ENCODE assay signal across 8 mouse cellular contexts in genomic region chr17:35121871-35122303, GRCm38 (mm10). TPM values are rescaled to one million over a fixed set of nuclear protein-coding genes. Genes with fewer than 3 reads are reported as not detected.
DNase-seq lines count a peak whose midpoint lies in the region; ATAC-seq and TF ChIP-seq lines count a peak whose summit lies in the region.

Gene Csnk2b, minus strand, starts transcription at chr17:35122053.

- no peaks in the 10 kb centered on the region for H3K9me3 ChIP-seq in G1E (replicated peaks)
- H3K9me3 ChIP-seq in forebrain, embryonic 13.5 days (replicated peaks) = no peaks in the 10 kb centered on the region
- H3K9me3 ChIP-seq in heart, embryonic 16.5 days (replicated peaks; ENCODE audit: control insufficient read depth, low read length) = no peaks in the 10 kb centered on the region
- H3K9me3 ChIP-seq in liver, embryonic 11.5 days (ENCODE audit: control insufficient read depth, low read length) = no peaks in the 10 kb centered on the region

- peak within 1 kb of the TSS; percentile 90 for H3K9ac ChIP-seq in forebrain, embryonic 13.5 days
- peak within 1 kb of the TSS; percentile 88 for H3K9ac ChIP-seq in heart, embryonic 16.5 days (ENCODE audit: low read length)
- peak within 1 kb of the TSS; percentile 83 for H3K9ac ChIP-seq in liver, embryonic 11.5 days (ENCODE audit: low read depth, low read length)

- H3K4me1 ChIP-seq in G1E (ENCODE audit: insufficient read depth, low read depth, low read length) = peaks cover 69% of the 10 kb centered on the region
- peaks cover 41% of the 10 kb centered on the region for H3K4me1 ChIP-seq in forebrain, embryonic 13.5 days
- H3K4me1 ChIP-seq in heart, embryonic 16.5 days (ENCODE audit: control insufficient read depth, insufficient read depth, low read length) = peaks cover 20% of the 10 kb centered on the region
- peaks cover 21% of the 10 kb centered on the region for H3K4me1 ChIP-seq in liver, embryonic 11.5 days (replicated peaks; ENCODE audit: control insufficient read depth, insufficient read depth, low read length)

- H3K79me2 ChIP-seq in myocyte (ENCODE audit: control insufficient read depth, insufficient read depth) = peaks cover 36% of the 10 kb centered on the region

- peak within 1 kb of the TSS; percentile 90 for H3K27ac ChIP-seq in forebrain, embryonic 13.5 days
- H3K27ac ChIP-seq in heart, embryonic 16.5 days (ENCODE audit: low read length) = peak within 1 kb of the TSS; percentile 92
- peak within 1 kb of the TSS; percentile 94 for H3K27ac ChIP-seq in liver, embryonic 11.5 days (ENCODE audit: low read depth, low read length)

- H3ac ChIP-seq in myocyte (ENCODE audit: control insufficient read depth, insufficient read length) = peak within 1 kb of the TSS; percentile 66

- peak within 1 kb of the TSS; percentile 89 for H3K4me3 ChIP-seq in G1E (ENCODE audit: low read depth, low read length)
- peak within 1 kb of the TSS; percentile 88 for H3K4me3 ChIP-seq in forebrain, embryonic 13.5 days
- peak within 1 kb of the TSS; percentile 78 for H3K4me3 ChIP-seq in heart, embryonic 16.5 days (ENCODE audit: low read length)
- H3K4me3 ChIP-seq in liver, embryonic 11.5 days (ENCODE audit: low read depth, low read length) = peak within 1 kb of the TSS; percentile 80
- H3K4me3 ChIP-seq in myocyte = peak within 1 kb of the TSS; percentile 97

- peak within 1 kb of the TSS; percentile 94 for H3K4me2 ChIP-seq in forebrain, embryonic 13.5 days
- H3K4me2 ChIP-seq in heart, embryonic 16.5 days (ENCODE audit: low read depth, low read length) = peak within 1 kb of the TSS; percentile 88
- H3K4me2 ChIP-seq in liver, embryonic 11.5 days = peak within 1 kb of the TSS; percentile 89
- peak within 1 kb of the TSS; percentile 97 for H3K4me2 ChIP-seq in myocyte (ENCODE audit: low read depth)

- DNase-seq in G1E (ENCODE audit: low spot score) = peak; percentile 34
- DNase-seq in c-Kit-positive CD71-negative TER-119-negative erythroid progenitor cells, embryonic 14.5 days (ENCODE audit: low read depth) = peak; percentile 55
- peak; percentile 70 for DNase-seq in kidney, postnatal 14 days
- DNase-seq in liver, embryonic 11.5 days (ENCODE audit: low spot score) = peak; percentile 67
- peak; percentile 68 for DNase-seq in thymus, postnatal 0 days (ENCODE audit: low spot score)

- under 1% methylated on average over 19 of the region's 19 CpGs for WGBS in forebrain, embryonic 13.5 days
- whole genome bisulfite sequencing in heart, embryonic 16.5 days = 0% methylated on average over 19 of the region's 19 CpGs
- 0% methylated on average over 19 of the region's 19 CpGs for WGBS in liver, embryonic 11.5 days

- no peaks in the 10 kb centered on the region for H3K27me3 ChIP-seq in G1E (ENCODE audit: insufficient read depth, low read length)
- no peaks in the 10 kb centered on the region for H3K27me3 ChIP-seq in forebrain, embryonic 13.5 days
- no peaks in the 10 kb centered on the region for H3K27me3 ChIP-seq in heart, embryonic 16.5 days (ENCODE audit: control insufficient read depth, insufficient read depth, low read length)
- no peaks in the 10 kb centered on the region for H3K27me3 ChIP-seq in liver, embryonic 11.5 days (replicated peaks; ENCODE audit: control insufficient read depth, insufficient read depth, low read length)
- H3K27me3 ChIP-seq in myocyte (ENCODE audit: control insufficient read depth, insufficient read depth, insufficient read length) = no peaks in the 10 kb centered on the region

- ATAC-seq in G1E (ENCODE audit: extremely low read depth, insufficient number of reproducible peaks, low FRiP score, poor library complexity, severe bottlenecking) = no peak
- ATAC-seq in forebrain, embryonic 13.5 days = peak; percentile 7; the same call in 1 of the 2 replicates
- no peak; the same call in 1 of the 2 replicates for ATAC-seq in heart, embryonic 16.5 days (replicated peaks; ENCODE audit: extremely low read depth, insufficient read depth, low FRiP score)
- no peak for ATAC-seq in liver, embryonic 11.5 days (replicated peaks; ENCODE audit: low FRiP score)

- H3K36me3 ChIP-seq in G1E (replicated peaks) = peaks cover 61% of the 10 kb centered on the region
- H3K36me3 ChIP-seq in forebrain, embryonic 13.5 days (ENCODE audit: poor library complexity, severe bottlenecking) = peaks cover 44% of the 10 kb centered on the region
- peaks cover 22% of the 10 kb centered on the region for H3K36me3 ChIP-seq in heart, embryonic 16.5 days (ENCODE audit: control insufficient read depth, insufficient read depth)
- H3K36me3 ChIP-seq in liver, embryonic 11.5 days (ENCODE audit: control insufficient read depth, insufficient read depth, low read length) = peaks cover 18% of the 10 kb centered on the region
- H3K36me3 ChIP-seq in myocyte (ENCODE audit: control insufficient read depth, insufficient read depth) = peaks cover 7% of the 10 kb centered on the region

- no peak for TF ChIP-seq POLR2A in myocyte (IDR thresholded peaks at IDR 0.05; ENCODE audit: insufficient read length, low read depth)

- TF ChIP-seq CTCF in G1E (IDR thresholded peaks at IDR 0.05; ENCODE audit: low read depth, low read length) = no peak

TF ChIP-seq in myocyte, 11 proteins besides CTCF, POLR2A, EP300 and RAD21:
- no peak for TF ChIP-seq MYOG (IDR thresholded peaks at IDR 0.05; ENCODE audit: control insufficient read depth in 1 of 3, insufficient read depth in 1 of 3, insufficient read length in 2 of 3, low read depth in 2 of 3)
- TF ChIP-seq E2F4 (IDR thresholded peaks at IDR 0.05; ENCODE audit: insufficient read depth) = peak; percentile 74
TF ChIP-seq in myocyte: peak in this region for 1.

RNA-seq across cellular contexts. Expression of gene Csnk2b, which starts in this region (rescaled TPM):
- 466 and 494 TPM in 2 replicates for total RNA-seq in G1E (2014; fragmentation: Nextera tagmentation)
- total RNA-seq in G1E (2017) = 431 and 460 TPM in 2 replicates
- 74.4 and 79.6 TPM in 2 replicates for polyA plus RNA-seq in G1E (2012)
- 339 and 356 TPM in 2 replicates for polyA plus RNA-seq in forebrain, embryonic 13.5 days (2015; fragmentation: Nextera tagmentation; extraction: Ambion mirVana)
- 224 and 232 TPM in 2 replicates for polyA plus RNA-seq in heart, embryonic 16.5 days (2015; fragmentation: Nextera tagmentation; extraction: Ambion mirVana)
- 246 and 259 TPM in 2 replicates for polyA plus RNA-seq in liver, embryonic 11.5 days (2014; fragmentation: Nextera tagmentation; extraction: Ambion mirVana)
- polyA plus RNA-seq in myocyte (2012; fragmentation: generic; extraction: Trizol) = 320 TPM
- polyA plus RNA-seq in thymus, postnatal 0 days (2015; fragmentation: Nextera tagmentation; extraction: Ambion mirVana) = 348 and 353 TPM in 2 replicates
